Mouse (Mus musculus): Measurements from ENCODE around the gene Arhgap29.

Arhgap29 gene

DNA sequence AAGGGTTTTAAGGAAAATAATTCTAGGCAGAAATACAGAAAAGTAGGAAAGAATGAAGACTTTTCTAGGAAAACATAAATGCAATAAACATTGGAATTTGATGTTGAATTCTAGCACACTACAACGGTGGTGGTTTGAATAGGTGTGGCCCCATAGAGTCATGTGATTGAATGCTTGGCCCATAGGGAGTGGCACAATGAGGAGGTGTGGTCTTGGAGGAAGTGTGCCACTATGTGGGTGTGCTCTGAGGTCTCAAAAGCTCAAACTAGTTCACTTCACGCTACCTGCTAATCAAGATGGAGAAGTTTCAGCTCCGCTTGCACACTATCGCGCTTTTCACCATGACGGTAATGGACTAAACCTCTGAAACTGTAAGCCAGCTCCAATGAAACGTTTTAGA, 66.1 kb downstream of the Arhgap29 start:
- no peak for DNase-seq

DNA sequence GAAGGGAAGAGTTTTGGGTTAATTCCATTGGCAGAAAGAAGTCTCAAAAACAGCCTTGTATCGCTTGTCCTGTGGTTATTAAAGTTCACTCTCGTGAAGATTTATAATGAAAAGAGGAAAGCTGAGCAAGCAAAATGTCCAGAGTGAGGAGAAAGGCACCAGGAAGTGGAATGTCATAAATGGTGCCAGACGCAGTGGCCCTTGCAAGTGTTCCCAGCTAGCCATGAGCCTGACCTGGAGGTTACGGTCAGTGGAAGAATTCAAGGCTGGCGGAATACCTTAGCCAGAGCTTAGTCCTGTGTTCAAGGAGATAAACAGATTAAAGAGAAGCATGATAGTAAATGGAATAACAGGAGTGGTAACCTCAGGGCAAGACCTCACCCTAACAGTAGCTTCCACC, 66.8 kb downstream of the Arhgap29 start:
- no peak for DNase-seq

DNA sequence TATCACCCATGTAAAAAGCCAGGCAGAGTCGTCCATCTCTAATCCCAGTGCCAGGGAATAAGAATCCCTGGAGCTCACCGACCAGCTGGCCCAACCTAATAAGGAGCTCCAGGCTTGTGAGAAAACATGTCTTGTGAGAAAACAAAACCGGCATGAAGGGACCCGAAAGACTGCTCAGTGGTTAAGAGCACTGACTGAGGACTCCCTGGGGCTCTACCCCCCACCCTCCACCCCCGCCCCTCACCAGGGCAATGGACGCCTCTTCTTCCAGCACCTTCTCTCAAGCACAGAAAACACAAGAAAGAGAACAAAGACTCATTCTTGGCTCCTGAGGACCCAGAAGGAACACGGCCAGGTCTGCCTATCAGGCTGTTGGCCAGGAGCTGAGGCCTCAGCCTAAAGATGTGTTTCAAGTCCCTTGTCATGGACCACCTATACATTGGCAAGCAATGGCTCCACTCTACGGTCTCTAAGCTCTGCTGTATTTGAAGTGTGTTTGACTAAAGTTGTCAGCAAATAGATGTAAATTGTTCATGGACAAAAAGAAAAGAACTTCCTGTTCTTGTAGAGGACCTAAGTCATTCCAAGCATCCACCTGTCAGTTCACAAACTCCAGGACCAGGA, 68.8 kb downstream of the Arhgap29 start:
- no peak for DNase-seq

DNA sequence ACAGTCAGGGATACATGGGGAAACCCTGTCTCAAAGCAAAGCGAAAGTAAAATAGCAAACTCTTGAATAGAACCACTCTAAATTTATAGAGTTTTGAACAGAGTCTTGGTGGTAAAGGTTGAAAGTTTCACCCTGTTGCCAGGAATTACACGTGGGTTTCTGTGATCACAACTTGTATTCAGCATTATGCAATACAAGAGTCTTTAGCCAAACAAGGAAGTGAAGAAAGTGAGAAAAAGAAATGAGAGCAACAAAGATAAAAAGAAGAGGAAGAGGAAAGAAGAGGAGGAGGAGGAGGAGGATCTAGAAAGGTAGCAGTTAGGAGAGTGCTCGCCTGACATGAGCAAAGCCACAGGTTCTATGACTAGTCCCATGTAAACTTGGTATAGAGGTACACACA, 70.0 kb downstream of the Arhgap29 start:
- no peak for DNase-seq

DNA sequence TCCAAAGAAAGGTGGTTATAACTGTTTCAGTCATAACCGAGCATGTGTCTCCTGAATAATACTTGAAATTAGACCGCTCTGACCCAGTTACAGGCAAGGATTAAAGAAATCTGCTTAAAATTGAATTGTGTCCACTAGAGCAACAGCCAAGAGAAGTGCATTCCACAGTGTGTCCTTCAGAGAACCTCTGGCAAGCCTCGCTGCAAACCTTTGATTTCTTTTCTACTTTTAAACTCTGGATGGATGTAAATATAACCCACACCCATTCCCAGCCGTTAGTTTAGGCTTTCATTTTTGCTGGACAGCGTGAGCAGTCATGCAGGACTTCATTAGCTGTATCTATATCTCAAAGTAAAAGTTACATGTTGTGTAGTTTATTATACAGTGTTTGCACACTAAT, 74.3 kb downstream of the Arhgap29 start:
- DNase-seq = no peak

DNA sequence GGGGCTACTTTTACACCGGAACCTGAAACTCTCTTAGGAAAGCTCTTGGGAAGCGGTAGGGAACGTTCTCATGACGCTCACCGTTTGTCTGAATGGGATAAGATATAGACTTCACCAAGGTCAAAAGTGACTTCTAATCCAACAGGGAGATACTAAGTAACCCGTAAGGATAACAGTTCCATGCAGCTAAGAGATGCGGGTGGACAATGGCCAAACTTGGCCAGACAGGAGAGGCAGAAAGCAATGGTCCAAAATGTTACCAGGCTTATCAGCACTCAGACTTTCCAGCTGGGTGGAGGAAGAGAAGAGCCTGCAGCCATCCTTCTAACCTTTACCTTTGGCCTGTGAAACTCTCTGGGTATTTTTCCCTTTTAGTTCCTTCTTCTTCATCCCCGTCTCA, 75.4 kb downstream of the Arhgap29 start:
- DNase-seq = no peak

DNA sequence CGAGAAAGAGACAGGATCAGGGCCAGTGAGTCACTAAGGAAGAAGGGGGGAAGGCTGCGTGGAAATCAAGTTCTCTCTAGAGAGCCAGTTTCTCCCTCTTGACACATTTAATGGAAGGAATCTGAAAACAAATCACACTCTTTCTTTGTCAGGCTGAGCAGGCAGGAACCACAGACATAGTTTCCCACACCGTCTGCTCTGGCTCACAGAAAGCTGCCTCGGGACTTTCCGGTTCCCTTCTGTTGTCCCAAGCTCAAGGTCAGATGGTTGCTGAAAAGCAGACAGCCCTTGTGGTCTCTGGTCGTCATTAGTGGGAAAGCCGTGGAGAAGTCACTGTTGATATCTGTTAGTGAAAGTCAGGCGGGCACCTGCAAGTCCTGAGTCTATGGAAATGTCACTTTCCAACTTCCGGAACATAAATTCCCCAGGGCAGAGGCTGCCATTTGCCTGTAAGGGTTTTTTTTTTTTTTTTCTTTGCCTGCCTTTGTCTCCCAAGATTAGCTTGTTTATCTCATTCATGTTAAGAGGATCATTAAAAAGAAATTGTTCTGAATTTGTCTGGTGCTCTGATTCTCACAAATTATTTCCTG, 81.0 kb downstream of the Arhgap29 start:
- DNase-seq = no peak

DNA sequence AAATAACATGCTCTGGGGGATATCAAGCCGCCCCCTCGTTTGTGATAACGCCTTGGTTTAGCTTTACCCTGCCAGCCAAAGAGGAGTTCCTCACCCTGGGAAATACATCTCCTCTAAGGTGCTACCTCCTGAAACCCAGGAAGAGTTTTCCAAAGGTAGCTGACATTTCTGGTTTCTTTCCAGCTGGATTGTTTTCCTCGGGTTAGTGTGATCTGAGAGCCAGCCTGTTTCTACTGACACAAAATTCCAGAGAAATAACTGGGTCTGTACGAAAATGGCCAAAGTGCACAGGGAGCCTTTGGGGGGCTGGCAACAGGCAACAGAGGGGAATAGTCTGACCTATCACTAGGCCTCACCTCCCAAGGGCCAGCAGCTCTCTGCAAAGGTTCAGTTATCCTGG, 81.9 kb downstream of the Arhgap29 start:
- no peak for DNase-seq

DNA sequence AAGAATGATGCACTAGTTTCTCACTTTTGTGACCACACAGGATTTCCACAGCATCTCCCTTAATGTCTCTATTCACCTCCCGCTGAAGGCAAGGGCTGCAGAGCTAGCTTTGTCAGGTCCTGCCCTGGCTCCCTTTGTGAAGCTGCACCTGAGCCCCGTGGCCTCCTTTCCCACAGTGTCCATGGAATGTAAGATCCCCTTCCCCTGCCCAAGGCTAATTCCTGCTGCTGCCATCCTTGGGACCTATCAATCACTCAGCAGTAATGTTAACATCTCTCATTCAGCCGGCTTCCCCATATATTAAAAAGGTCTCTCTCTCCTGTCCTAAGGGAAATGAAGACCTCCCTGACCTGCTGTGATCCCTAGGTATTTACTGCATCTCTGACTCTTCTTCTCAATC, 82.8 kb downstream of the Arhgap29 start:
- DNase-seq = no peak

DNA sequence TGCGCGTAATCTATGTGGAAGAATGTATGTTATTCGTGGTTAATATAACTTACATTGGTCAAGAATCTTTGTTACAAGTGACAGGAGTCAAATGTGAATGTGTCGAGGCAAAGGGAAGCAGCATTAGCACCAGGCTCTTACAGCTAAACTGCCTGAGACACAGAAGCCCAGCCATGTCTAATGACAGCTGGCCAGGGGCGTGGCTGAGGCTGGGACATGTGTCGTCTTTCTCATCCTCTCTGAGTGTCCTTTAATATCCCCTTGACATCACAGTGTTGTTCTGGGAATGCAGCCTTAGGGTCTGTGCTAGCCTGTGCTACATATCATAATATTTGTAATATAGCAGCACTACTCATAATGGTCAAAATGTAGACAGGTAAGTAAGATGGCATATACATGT, 88.2 kb downstream of the Arhgap29 start:
- no peak for DNase-seq

DNA sequence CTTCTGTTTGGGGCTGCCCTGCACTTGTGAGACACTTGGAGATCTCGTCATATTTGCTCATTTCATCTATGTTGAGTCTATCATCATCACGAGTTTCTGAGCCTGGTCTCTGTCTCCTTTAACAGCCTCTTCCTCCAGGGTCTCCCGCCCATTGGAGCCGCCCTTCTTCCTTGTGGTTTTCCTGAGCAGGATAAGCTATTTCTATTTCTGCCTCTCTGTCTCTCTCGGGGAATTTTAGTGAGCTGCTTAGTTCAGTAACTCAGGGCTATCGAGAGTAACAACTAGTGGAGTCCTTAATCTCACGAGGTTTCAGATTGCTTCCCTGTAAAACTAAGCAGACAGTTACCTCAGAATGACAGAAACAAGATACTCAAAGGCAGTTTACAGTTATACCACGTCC, 90.8 kb downstream of the Arhgap29 start:
- DNase-seq = no peak

DNA sequence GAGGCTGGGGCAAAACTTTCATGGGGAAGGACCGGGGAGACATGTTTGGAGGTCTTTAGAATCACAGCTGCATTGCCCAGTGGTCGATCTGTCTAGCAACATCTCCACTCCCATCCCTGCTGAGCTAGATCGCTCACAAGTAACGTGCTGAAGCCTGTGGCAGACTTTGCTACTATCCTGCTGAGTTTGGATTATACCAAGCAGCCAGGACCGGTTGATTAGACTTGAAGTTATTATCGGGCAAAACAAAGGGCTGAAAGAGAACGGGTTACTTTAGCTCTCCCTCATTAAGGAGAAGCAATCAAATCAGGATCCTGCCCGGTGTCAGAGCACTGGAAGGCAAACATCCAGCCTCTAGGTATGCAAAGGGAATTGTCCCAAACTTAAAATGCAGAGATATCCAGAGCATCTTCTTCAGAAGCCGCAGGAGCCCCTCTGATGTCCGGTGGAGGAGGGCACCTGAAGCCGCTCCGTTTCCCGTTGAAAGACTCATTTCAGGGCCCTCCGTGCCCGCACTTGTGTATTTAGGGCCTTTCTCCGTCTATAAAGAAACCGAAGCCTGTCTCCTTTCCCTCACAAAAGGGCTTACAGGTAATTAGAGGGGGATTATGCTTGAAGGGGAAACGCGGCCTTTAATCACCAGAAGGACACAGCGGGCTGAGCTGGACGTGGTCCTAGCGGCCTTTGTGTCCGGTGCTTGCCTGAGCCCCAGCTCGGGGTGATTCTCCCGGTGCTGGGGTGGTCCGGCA, 91.6 kb downstream of the Arhgap29 start, which contains the start of gene Abca4:
Abca4 (plus strand) TSS at position 645 of the 749 bp plus-strand sequence.
- peak; percentile 23 to 34 for DNase-seq

DNA sequence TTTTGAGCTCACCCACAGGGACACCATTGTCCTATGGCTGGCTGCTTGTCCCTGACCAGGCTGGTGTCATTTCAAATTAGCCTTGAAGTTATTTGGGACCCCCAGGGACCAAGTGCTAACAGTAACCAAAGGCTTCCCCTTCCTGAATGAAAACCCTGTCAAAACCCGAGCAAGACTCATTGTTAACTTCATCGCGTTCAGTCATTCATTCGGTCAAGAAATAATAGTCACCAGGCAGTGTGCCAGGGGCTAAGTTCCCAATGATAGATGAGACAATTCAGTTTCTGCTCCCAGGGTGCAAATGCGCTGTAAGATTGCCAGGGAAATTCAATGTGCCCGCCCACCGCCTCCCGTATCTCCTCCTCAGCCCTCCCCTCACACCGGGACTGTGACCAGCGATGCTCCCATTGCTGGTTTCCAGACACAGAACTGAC, 93.9 kb downstream of the Arhgap29 start:
- DNase-seq = peak; percentile 26 to 32

DNA sequence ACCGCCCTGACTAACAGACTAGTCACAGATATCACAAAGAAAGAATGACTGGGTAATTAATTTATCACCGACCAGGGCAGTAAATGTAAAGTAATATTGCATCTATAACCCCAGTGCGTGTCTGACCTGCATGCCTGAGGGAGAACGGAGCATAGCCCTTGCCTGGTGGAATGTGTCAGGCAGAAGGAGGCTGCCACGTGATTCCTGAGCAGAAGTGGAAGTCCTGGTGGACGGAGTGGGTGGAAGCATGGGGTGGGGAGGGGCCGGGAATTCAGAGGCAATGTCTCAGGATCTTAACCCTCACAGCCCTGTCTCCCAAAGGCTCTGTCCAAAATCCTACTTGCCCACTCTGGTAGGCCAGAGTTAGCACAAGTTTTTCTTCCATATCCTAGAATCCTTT, 95.1 kb downstream of the Arhgap29 start:
- no peak for DNase-seq

DNA sequence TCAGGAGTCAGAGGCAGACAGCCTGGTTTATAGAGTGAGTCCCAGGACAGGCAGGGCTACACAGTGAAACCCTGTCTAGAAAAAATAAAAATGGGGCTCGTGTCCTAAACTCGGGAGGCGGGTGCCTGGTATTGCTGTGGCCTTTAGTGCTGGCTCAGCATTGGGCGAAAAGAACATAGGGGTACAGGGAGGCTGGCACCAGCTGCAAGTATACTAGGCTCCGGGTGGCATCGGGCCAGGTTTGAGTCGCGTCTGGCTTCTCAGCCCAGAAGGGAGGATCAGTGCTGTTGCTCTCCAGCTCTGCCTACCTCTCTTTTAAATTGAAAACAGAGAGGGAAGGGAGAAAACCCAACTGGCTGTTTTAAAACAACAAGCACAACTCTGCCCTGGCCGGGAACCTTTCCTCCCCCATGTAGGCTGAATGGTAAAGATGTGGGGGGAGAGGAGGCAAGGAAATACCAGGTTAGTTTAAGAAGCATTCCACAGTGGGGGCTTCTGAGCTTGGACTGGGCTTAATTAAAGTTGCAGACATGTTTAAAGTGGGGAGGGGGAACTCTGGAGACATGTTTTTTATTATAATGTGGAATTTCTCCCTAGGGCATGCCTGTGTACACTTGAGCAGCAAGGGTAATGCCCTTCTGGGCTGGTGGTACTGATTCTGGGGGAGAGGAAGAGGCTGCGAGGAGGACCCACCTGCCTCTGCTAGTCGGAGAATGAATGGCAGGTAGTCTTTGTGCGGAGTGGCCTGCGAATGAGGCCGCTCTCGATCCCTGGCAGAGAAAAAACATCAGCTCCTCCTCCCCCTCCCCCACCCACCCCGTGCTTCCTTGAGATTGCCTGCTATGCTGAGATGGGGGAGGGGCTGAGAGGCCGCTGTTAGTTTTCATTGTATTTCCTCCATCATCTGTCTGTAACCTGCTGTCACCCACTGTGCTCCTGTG, 95.8 kb downstream of the Arhgap29 start:
- peak; percentile 79 to 87 for DNase-seq

DNA sequence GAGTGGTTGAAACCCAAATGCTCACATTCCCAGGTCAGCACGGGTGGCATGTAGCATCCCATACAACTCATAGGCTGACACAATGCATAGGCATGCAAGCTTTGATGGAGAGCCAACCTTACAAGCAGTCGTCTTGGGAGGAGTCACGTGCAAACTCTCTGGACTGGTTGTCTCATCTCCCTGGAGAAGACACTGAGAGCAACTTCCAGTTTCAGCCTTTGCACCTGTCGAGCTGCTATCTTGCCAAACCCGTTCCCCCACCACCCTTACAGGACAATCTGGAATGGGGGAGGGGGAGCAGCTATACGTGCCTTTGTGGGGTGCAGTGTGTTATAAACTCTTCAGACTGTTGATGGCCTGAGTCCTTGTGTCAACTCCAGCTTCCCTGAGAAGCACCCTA, 96.8 kb downstream of the Arhgap29 start:
- peak in 1 of 2 experiments; percentile 13 for DNase-seq

DNA sequence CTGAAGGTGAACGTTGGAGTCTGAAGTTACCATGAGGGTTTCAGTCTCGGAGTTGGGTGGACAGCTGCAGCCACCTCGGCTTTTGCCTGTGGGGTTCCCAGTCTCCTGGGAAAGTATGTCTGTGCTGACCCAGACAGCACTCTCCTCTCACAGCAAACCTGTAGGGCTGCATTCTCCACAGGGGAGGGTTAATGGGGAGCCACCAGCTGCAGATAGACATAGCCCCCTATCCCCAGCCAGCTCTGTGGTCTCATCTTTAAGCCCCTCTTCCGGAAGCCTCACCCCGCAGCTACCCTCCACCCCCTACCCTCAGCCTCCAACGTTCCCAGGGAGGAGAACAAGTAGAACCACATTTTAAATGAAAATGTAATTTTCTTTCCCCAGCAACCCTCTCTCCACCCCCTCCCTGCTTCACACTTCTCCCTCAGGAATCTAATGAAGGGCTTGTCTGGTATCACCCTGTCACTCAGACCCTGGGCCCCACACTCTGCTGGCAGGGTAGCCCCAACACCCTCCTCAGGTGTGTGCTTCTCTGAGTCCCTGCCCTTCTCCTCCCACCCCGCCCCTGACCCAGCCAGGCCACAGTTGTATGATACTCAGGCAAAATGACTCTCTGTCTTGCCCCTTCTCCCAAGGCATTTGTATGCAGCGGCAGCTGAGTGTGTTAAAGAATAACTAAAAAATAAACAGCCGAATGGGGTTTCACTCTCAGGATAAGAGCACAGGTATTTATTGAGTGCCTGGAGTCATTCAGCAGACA, 106.3 kb downstream of the Arhgap29 start:
- no peak for DNase-seq

DNA sequence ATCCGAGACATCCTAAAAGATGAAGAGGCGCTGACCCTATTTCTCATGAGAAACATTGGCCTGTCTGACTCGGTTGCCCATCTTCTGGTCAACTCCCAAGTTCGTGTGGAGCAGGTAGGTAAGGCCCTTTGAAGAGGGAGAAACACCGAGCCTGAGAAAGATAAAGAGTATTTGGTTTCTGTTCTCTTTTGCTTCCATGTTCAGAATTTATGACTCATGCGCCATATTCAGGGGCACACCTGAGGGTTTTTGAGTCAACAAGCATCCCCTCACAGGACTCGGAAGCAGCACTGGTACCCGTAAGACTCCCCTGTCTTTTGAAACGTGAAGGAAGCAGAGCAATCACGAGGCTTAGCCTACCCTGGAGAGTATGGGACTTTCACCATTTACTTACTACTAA, 110.2 kb downstream of the Arhgap29 start:
- DNase-seq = no peak

DNA sequence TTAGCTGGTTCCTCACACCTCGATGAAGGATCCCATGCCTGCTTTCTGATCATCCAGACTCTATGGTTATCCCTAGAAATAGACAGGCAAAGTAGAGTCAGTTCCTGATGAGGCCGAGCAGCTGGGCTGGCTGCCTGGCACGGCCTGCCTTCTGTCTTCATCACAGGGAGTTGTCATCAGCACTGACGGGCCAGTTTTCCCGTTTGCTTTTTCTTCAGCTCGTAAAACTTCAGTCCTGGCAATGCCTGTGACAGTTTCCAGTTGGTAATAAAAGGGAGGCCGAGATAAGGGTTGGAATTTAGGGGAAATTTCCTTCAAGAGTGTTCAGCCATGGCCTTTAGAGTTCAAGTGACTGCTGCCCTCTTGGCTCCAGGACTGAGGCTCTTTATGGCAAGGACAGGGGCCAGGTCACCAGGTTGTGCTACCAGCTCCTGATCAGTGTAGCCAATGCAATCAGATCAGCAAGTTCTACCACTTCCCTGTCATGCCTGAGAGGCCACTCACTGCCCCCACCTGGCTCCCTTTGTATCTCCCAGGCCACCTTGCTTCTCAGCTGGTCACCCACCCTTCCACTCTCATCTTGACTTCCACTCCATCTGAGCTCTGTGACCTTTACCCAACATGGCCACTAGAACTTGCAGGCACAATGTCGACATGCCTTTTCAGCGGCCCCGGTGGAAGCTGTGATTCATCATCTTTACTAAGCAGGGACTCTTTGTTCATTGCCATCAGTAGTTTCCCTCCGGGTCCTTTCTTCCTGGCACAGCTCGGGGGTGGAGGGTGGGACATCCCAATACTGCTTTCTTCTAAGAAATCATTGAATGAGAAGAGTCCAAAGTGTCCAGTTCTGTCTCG, 112.4 kb downstream of the Arhgap29 start:
- no peak for DNase-seq

Data from cerebellum, postnatal 14 days (tissue).